Mouse (Mus musculus): Measurements from ENCODE around the gene Aldh1l1.

GRCm38 (mm10) chr6:90472079-90472478 lies 14.1 kb upstream of the Aldh1l1 start:
- no peak for TF ChIP-seq TCF12 (IDR thresholded peaks at IDR 0.05; ENCODE audit: low read depth, low read length)
- no peak for TF ChIP-seq BHLHE40 (IDR thresholded peaks at IDR 0.05; ENCODE audit: borderline replicate concordance, low read depth, low read length)
- no peak for TF ChIP-seq USF2 (IDR thresholded peaks at IDR 0.05; ENCODE audit: borderline replicate concordance in 1 of 2, insufficient read depth in 1 of 2, low read depth in 1 of 2, low read length in 2 of 2)
- no peak for TF ChIP-seq CTCF (IDR thresholded peaks at IDR 0.05 in 2 of 3, conservative IDR thresholded peaks at IDR 0.05 in 1 of 3; ENCODE audit: control insufficient read depth in 1 of 3, insufficient read depth in 1 of 3, low read depth in 2 of 3, low read length in 3 of 3, poor library complexity in 1 of 3, severe bottlenecking in 1 of 3)
- no peak for TF ChIP-seq TAL1 (IDR thresholded peaks at IDR 0.05; ENCODE audit: low read length)
- TF ChIP-seq HCFC1 (IDR thresholded peaks at IDR 0.05; ENCODE audit: low read depth, low read length), result no peak
- no peak for TF ChIP-seq TBP (IDR thresholded peaks at IDR 0.05; ENCODE audit: low read depth, low read length)
- TF ChIP-seq POLR2AphosphoS2 (IDR thresholded peaks at IDR 0.05; ENCODE audit: low read length), result no peak
- no peak for TF ChIP-seq RCOR1 (IDR thresholded peaks at IDR 0.05; ENCODE audit: low read depth, low read length)
- TF ChIP-seq UBTF (IDR thresholded peaks at IDR 0.05; ENCODE audit: borderline replicate concordance, insufficient read depth, low read depth, low read length), result no peak
- no peak for TF ChIP-seq POLR2A (IDR thresholded peaks at IDR 0.05; ENCODE audit: control insufficient read depth in 1 of 2, insufficient read depth in 1 of 2, low read depth in 1 of 2, low read length in 2 of 2, poor library complexity in 1 of 2)
- TF ChIP-seq KAT2A (conservative IDR thresholded peaks at IDR 0.05; ENCODE audit: low read depth, low read length), result no peak
- no peak for TF ChIP-seq MXI1 (IDR thresholded peaks at IDR 0.05; ENCODE audit: low read depth, low read length)
